Mouse (Mus musculus) kidney, embryonic 16.5 days (tissue): ENCODE data around the gene Gna12. TPM values are rescaled to one million over a fixed set of nuclear protein-coding genes. Genes with fewer than 3 reads are reported as not detected.

Experiments used
- ATAC-seq: fragments of 200-750 bp; cut with Nextera tagmentation; 2 replicates; pipeline ENCODE4 v1.8.0; 2017; ENCODE audit warnings: moderate TSS enrichment; ENCODE audit not compliant: low FRiP score, low TSS enrichment
- H3K27ac ChIP-seq: fragments of 300-500 bp; sonication (generic); 2 replicates; pipeline ENCODE4 v1.5.1; 2014; ENCODE audit warnings: low read length
- H3K27me3 ChIP-seq: fragments of 300-500 bp; sonication (generic); 2 replicates; pipeline ENCODE4 v1.6.1; 2014; ENCODE audit warnings: low read length, control low read depth, mixed read lengths; ENCODE audit not compliant: insufficient read depth
- H3K36me3 ChIP-seq: fragments of 300-500 bp; sonication (generic); 2 replicates; pipeline ENCODE4 v1.6.1; 2014; ENCODE audit warnings: low read length, control low read depth, mixed read lengths; ENCODE audit not compliant: insufficient read depth
- H3K4me1 ChIP-seq: fragments of 300-500 bp; sonication (generic); 2 replicates; pipeline ENCODE4 v1.6.1; 2014; ENCODE audit warnings: low read length, control low read depth, mixed read lengths; ENCODE audit not compliant: insufficient read depth
- H3K4me2 ChIP-seq: fragments of 300-500 bp; sonication (generic); replicated peaks from 2 replicates; pipeline ENCODE4 v1.6.1; 2014; ENCODE audit warnings: low read depth, low read length
- H3K4me3 ChIP-seq: fragments of 300-500 bp; sonication (generic); 2 replicates; pipeline ENCODE4 v1.5.1; 2014; ENCODE audit warnings: mild to moderate bottlenecking, low read length
- H3K9ac ChIP-seq: fragments of 300-500 bp; sonication (generic); replicated peaks from 2 replicates; pipeline ENCODE4 v1.6.1; 2014; ENCODE audit warnings: low read length
- H3K9me3 ChIP-seq: fragments of 300-500 bp; sonication (generic); 2 replicates; pipeline ENCODE4 v1.6.1; 2016; ENCODE audit warnings: low read length, control low read depth
- WGBS: fragments of 180-500 bp; shearing (Covaris S2); extraction: QIAGEN DNeasy Blood & Tissue Kit; methylation state at CpG from one replicate; pipeline ENCODE4 v1.1.7; 2014; 5-methylcytosine and 5-hydroxymethylcytosine counted together
- polyA plus RNA-seq: library from polyadenylated mRNA; unstranded; fragments of >200 nt; fragmentation: Nextera tagmentation; extraction: Ambion mirVana; gene quantifications from 2 replicates; pipeline ENCODE4 v1.2.1, GENCODE M21; 2015

The Gna12 gene
- polyA plus RNA-seq, 1 experiment from 2014 or later: 10.0 TPM

GRCm38 (mm10) chr5:140790937-140791877 lies 39.0 kb downstream of the Gna12 start:
- Histone ChIP-seq H3K27ac (peak overlapping the region; percentile 95), H3K4me3 (no peak overlapping the region), H3K27me3 (no peaks in the 10 kb centered on the region), H3K4me2 (0 out of 2 replicates have a peak overlapping the region, but pooled peaks have one; percentile 5), H3K4me1 (peaks cover 55% of the 10 kb centered on the region), H3K9me3 (no peaks in the 10 kb centered on the region), H3K9ac (peak overlapping the region; percentile 47), H3K36me3 (no peaks in the 10 kb centered on the region)
- ATAC-seq: peak; percentile 49
- WGBS: 53% methylated on average over 9 of the region's 9 CpGs

- H3K27me3 ChIP-seq: no peaks in the 10 kb centered on the region
- ATAC-seq: no peak
- H3K9ac ChIP-seq: no peak overlapping the region
- H3K36me3 ChIP-seq: no peaks in the 10 kb centered on the region
- peak overlapping the region; percentile 95 for H3K27ac ChIP-seq
- H3K4me1 ChIP-seq: peaks cover 59% of the 10 kb centered on the region
- H3K4me2 ChIP-seq: no peak overlapping the region
- WGBS: 41% methylated on average over 2 of the region's 2 CpGs
- no peaks in the 10 kb centered on the region for H3K9me3 ChIP-seq
- no peak overlapping the region for H3K4me3 ChIP-seq
Measured at GRCm38 (mm10) chr5:140790392-140790791, 39.8 kb downstream of the Gna12 start.

DNA sequence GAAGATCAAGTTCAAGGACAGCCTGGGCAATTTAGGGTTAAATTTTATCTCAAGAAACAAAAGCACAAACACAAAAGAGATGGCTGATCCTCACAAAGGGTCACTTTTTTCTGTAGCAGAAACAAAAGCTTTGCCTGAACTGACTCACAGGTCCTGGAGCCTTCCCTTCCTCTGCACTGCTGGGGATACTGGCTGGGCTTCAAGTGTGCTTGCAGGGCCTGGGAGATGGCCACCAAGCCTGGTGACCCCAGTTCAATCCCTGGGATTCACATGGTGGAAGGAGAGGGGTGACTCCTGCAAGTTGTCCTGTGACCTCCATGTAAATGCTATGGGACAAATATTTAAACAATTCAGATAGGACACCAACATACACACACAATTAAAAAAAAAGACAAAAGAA lies 40.7 kb downstream of the Gna12 start:
- Histone ChIP-seq H3K36me3 (peaks cover 8% of the 10 kb centered on the region), H3K4me3 (no peak overlapping the region), H3K27ac (no peak overlapping the region), H3K27me3 (no peaks in the 10 kb centered on the region), H3K9ac (no peak overlapping the region), H3K4me1 (peaks cover 53% of the 10 kb centered on the region), H3K4me2 (no peak overlapping the region), H3K9me3 (no peaks in the 10 kb centered on the region)
- ATAC-seq: no peak

DNA sequence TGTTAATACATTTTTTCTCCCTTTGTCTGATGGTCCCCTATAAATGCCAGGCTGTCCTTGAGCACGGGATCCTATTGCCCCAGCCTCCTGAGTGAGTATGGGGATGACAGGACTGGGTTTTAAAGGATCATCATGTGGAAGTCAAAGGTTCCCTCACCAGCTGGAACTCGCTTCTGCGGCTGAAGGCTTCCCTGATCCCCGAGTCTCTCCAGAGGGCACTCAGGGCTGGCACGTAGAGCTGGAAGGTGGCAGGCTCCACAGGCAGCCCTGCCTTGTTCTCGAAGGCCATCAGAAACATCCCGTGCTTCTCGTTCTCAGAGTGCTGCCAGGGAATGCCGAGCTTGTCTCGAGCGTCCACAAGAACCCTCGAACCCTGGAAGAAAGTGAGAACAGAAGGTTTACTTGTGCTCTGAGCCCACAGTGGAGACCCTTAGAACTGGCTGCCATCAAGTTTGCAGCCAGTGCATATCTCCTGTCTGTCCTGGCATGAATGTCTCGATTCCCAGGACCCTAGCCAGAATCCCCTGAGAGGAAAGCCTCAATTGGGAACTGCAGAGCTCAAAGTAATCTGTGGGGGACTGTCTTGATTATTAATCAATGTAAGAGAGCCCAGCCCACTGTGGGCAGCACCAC lies 44.9 kb downstream of the Gna12 start:
- 85% methylated on average over 13 of the region's 13 CpGs for WGBS
- no peak overlapping the region for H3K27ac ChIP-seq

DNA sequence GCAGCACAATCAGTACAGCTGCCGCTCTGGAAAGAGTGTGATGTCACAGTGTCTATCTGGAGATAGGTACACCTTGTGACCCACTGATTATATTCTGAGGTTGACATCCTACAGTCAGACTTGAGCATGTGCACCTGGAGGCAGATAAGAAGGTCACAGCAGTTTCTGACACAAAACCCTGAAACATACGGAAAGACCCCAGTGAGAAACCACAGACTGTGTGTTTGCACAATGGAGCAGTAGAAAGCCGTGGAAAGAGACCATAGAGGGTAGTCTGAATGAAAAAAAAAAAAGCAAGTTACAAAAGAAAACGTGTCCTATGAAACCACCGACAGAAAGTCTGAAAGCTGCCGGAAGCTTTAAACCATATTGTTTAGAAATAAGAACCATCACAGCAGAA lies 45.9 kb downstream of the Gna12 start:
- no peaks in the 10 kb centered on the region for H3K9me3 ChIP-seq

More for the DNA sequence above, 44.9 kb downstream of the Gna12 start:
- Histone ChIP-seq H3K4me3 (no peak overlapping the region), H3K27me3 (no peaks in the 10 kb centered on the region), H3K4me1 (peaks cover 28% of the 10 kb centered on the region), H3K9me3 (no peaks in the 10 kb centered on the region), H3K4me2 (no peak overlapping the region), H3K36me3 (peaks cover 37% of the 10 kb centered on the region), H3K9ac (no peak overlapping the region)
- no peak for ATAC-seq

DNA sequence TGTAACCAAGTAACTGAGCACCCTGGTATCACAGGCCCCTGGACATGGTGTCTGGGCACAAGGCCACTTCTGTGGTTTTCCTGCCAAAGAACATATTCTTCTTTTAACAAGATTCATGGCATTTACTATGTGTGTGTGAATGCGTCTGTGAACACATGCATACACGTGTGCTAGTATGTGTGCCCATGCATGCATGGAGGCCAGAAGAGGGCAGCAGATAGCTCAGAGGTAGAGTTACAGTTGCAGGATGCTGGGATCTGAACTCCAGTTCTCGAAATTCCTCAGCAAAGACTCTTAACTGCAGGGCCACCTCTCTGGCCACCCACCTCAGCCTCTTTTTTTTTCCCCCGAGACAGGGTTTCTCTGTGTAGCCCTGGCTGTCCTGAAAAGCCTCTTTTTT lies 46.7 kb downstream of the Gna12 start:
- no peak overlapping the region for H3K9ac ChIP-seq
- H3K4me2 ChIP-seq: no peak overlapping the region
- no peaks in the 10 kb centered on the region for H3K9me3 ChIP-seq
- ATAC-seq: no peak
- H3K27me3 ChIP-seq: no peaks in the 10 kb centered on the region
- no peak overlapping the region for H3K27ac ChIP-seq
- no peak overlapping the region for H3K4me3 ChIP-seq
- WGBS: 88% methylated on average over 4 of the region's 4 CpGs
- peaks cover 45% of the 10 kb centered on the region for H3K36me3 ChIP-seq
- H3K4me1 ChIP-seq: peaks cover 15% of the 10 kb centered on the region

More for the DNA sequence above, 45.9 kb downstream of the Gna12 start:
- H3K27ac ChIP-seq: no peak overlapping the region
- no peaks in the 10 kb centered on the region for H3K27me3 ChIP-seq
- no peak overlapping the region for H3K4me2 ChIP-seq
- peaks cover 44% of the 10 kb centered on the region for H3K36me3 ChIP-seq
- H3K9ac ChIP-seq: no peak overlapping the region
- H3K4me3 ChIP-seq: no peak overlapping the region
- ATAC-seq: no peak
- 91% methylated on average over 6 of the region's 6 CpGs for WGBS
- peaks cover 20% of the 10 kb centered on the region for H3K4me1 ChIP-seq

GRCm38 (mm10) chr5:140781886-140782572 lies 48.2 kb downstream of the Gna12 start:
- WGBS: 90% methylated on average over 8 of the region's 8 CpGs
- no peaks in the 10 kb centered on the region for H3K27me3 ChIP-seq
- no peaks in the 10 kb centered on the region for H3K9me3 ChIP-seq
- no peak overlapping the region for H3K9ac ChIP-seq
- no peak for ATAC-seq
- H3K4me1 ChIP-seq: peaks cover 21% of the 10 kb centered on the region
- peaks cover 51% of the 10 kb centered on the region for H3K36me3 ChIP-seq
- no peak overlapping the region for H3K4me3 ChIP-seq
- H3K27ac ChIP-seq: no peak overlapping the region
- H3K4me2 ChIP-seq: no peak overlapping the region

DNA sequence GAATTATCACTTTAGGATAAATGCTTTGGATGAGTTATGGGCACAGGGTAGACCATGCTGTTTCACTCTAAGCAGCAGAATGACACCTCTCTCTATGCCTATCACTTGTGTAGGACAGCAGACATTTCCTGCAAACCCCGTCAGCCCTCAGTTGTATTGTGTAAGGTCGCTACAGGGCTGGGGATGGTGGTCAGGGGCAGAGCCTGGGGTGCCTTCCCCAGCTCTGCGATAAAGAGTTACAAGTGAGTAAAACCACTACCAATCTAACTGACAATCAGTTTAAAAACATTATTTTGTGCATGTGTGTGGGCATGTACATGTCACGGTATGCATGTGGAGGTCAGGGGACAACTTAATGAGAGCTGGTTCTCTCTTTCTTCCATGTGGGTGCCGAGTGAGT lies 49.1 kb downstream of the Gna12 start:
- no peak overlapping the region for H3K4me3 ChIP-seq
- ATAC-seq: no peak
- H3K27ac ChIP-seq: no peak overlapping the region
- H3K27me3 ChIP-seq: no peaks in the 10 kb centered on the region
- H3K36me3 ChIP-seq: peaks cover 51% of the 10 kb centered on the region
- WGBS: 87% methylated on average over 5 of the region's 5 CpGs
- peaks cover 14% of the 10 kb centered on the region for H3K4me1 ChIP-seq
- H3K9ac ChIP-seq: no peak overlapping the region
- no peaks in the 10 kb centered on the region for H3K9me3 ChIP-seq
- H3K4me2 ChIP-seq: no peak overlapping the region

DNA sequence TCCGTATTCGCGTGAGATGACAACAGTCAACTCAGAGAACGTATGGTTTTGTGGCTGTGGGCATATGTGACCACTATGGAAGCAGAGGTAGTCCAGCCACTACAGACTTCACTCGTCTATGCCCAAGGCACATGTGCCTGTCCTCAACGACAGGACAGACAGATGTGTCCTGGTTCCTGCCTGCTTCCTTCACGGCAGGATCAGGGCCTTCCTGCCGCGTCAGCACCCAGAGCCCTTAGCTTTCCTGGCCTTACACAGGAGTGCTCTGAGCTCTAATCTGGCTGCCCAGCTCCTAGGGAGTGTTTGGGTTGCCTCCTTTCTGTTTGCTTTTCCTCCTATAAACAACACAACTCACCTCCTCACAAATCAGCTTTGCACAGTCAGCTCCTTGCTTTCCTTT lies 53.3 kb downstream of the Gna12 start:
- H3K4me3 ChIP-seq: no peak overlapping the region
- ATAC-seq: peak; percentile 37; the same call in 1 of the 2 replicates
- peaks cover 31% of the 10 kb centered on the region for H3K36me3 ChIP-seq
- no peak overlapping the region for H3K4me2 ChIP-seq
- H3K4me1 ChIP-seq: peaks cover 14% of the 10 kb centered on the region
- WGBS: 58% methylated on average over 9 of the region's 9 CpGs
- H3K27me3 ChIP-seq: no peaks in the 10 kb centered on the region
- 0 out of 2 replicates have a peak overlapping the region, but pooled peaks have one; percentile 9 for H3K27ac ChIP-seq
- H3K9me3 ChIP-seq: no peaks in the 10 kb centered on the region
- no peak overlapping the region for H3K9ac ChIP-seq
